Mouse (Mus musculus): ENCODE data around the gene Opcml. TPM values are rescaled to one million over a fixed set of nuclear protein-coding genes. Genes with fewer than 3 reads are reported as not detected.

The Opcml gene
- polyA plus RNA-seq, 1 experiment: not detected

GRCm38 (mm10) chr9:27824424-27824823 is 33.8 kb downstream of the Opcml start:
- TF ChIP-seq POLR2A (IDR thresholded peaks at IDR 0.05; ENCODE audit: borderline replicate concordance, low read depth, low read length): no peak
- TF ChIP-seq CTCF (IDR thresholded peaks at IDR 0.05; ENCODE audit: low read depth, low read length): no peak

DNA sequence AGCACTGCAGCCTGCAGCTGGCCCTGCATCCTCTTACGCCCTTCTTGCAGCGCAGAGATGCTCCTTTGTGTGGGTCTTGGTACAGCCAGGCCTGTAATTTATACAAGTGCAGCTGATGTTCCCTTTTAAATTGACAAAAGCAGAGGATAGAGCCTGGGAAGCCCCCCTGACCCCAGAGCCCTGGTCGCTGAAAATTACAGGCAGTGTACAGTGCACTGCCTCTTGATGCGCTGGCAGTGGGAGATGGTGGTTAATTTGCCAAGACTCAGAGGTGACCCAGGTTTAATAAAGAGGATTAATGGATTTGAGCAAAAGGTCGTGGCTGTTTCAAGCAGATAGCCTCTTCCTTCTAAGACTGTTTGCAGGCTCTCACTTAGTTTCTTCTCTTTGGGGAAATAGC is 39.9 kb downstream of the Opcml start:
- TF ChIP-seq POLR2A (IDR thresholded peaks at IDR 0.05; ENCODE audit: borderline replicate concordance, low read depth, low read length) (no peak), CTCF (IDR thresholded peaks at IDR 0.05; ENCODE audit: low read depth, low read length) (no peak)
- H3K4me1 ChIP-seq (ENCODE audit: control insufficient read depth, insufficient read depth, low read length): no peaks in the 10 kb centered on the region
- H3K27ac ChIP-seq (ENCODE audit: insufficient read depth, low read depth, low read length): no peak overlapping the region
- no peak overlapping the region for H3K4me3 ChIP-seq (ENCODE audit: insufficient read depth, low read length)

More at GRCm38 (mm10) chr9:27824424-27824823, 33.8 kb downstream of the Opcml start:
- H3K4me1 ChIP-seq (ENCODE audit: control insufficient read depth, insufficient read depth, low read length): no peaks in the 10 kb centered on the region
- no peak overlapping the region for H3K4me3 ChIP-seq (ENCODE audit: insufficient read depth, low read length)
- H3K27ac ChIP-seq (ENCODE audit: insufficient read depth, low read depth, low read length): no peak overlapping the region

GRCm38 (mm10) chr9:27842806-27843205 is 52.2 kb downstream of the Opcml start:
- TF ChIP-seq CTCF (IDR thresholded peaks at IDR 0.05; ENCODE audit: low read depth, low read length): no peak
- no peak for TF ChIP-seq POLR2A (IDR thresholded peaks at IDR 0.05; ENCODE audit: borderline replicate concordance, low read depth, low read length)
- no peak overlapping the region for H3K27ac ChIP-seq (ENCODE audit: insufficient read depth, low read depth, low read length)
- no peak overlapping the region for H3K4me3 ChIP-seq (ENCODE audit: insufficient read depth, low read length)
- no peaks in the 10 kb centered on the region for H3K4me1 ChIP-seq (ENCODE audit: control insufficient read depth, insufficient read depth, low read length)

DNA sequence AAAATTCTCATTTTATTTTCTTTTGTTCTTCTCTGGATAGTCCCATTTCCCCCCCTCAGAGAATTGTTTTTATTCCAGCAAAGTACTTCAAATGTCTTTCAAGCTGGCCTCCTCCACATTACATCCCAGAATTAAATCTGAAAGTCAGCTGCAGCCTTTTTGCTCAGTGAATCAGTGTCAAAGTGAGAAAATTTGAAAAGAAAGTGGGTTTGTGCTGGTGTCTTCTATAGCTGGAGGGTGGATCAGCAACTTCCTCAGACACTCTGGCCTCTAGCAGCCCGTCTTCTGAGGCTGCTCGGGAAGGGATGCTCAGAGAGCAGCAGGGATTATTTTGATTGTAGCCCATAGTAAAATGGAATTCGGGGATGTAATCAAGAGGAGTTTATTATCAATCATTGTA is 81.0 kb downstream of the Opcml start:
- Histone ChIP-seq H3K27ac (ENCODE audit: insufficient read depth, low read depth, low read length) (no peak overlapping the region), H3K4me3 (ENCODE audit: insufficient read depth, low read length) (no peak overlapping the region), H3K4me1 (ENCODE audit: control insufficient read depth, insufficient read depth, low read length) (no peaks in the 10 kb centered on the region)
- TF ChIP-seq CTCF (IDR thresholded peaks at IDR 0.05; ENCODE audit: low read depth, low read length) (no peak), POLR2A (IDR thresholded peaks at IDR 0.05; ENCODE audit: borderline replicate concordance, low read depth, low read length) (no peak)

- Histone ChIP-seq H3K4me1 (ENCODE audit: control insufficient read depth, insufficient read depth, low read length) (no peaks in the 10 kb centered on the region), H3K4me3 (ENCODE audit: insufficient read depth, low read length) (no peak overlapping the region), H3K27ac (ENCODE audit: insufficient read depth, low read depth, low read length) (no peak overlapping the region)
- TF ChIP-seq CTCF (IDR thresholded peaks at IDR 0.05; ENCODE audit: low read depth, low read length) (no peak), POLR2A (IDR thresholded peaks at IDR 0.05; ENCODE audit: borderline replicate concordance, low read depth, low read length) (no peak)
Measured at GRCm38 (mm10) chr9:27889636-27890035, 99.1 kb downstream of the Opcml start.

DNA sequence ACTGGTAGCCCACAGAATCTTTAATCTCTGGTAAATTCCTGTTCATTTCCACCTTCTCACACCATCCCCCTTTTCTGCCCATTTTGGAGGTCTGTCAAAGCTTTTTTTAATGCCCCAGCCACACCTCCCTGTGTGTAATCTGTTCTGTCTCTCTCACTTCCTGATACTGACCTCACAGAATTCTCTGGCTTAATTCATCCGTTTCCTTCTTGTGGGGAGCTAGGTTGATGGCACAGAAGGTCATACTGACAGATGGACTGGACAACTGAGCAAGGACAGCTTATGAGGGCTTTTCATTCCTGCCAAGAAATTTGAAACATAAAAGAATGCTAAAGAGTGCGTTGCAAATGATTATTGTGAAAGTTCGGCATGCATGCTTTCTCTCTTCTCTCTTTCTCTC is 126.7 kb downstream of the Opcml start:
- Histone ChIP-seq H3K4me3 (ENCODE audit: insufficient read depth, low read length) (no peak overlapping the region), H3K27ac (ENCODE audit: insufficient read depth, low read depth, low read length) (no peak overlapping the region), H3K4me1 (ENCODE audit: control insufficient read depth, insufficient read depth, low read length) (no peaks in the 10 kb centered on the region)
- TF ChIP-seq POLR2A (IDR thresholded peaks at IDR 0.05; ENCODE audit: borderline replicate concordance, low read depth, low read length) (no peak), CTCF (IDR thresholded peaks at IDR 0.05; ENCODE audit: low read depth, low read length) (no peak)

DNA sequence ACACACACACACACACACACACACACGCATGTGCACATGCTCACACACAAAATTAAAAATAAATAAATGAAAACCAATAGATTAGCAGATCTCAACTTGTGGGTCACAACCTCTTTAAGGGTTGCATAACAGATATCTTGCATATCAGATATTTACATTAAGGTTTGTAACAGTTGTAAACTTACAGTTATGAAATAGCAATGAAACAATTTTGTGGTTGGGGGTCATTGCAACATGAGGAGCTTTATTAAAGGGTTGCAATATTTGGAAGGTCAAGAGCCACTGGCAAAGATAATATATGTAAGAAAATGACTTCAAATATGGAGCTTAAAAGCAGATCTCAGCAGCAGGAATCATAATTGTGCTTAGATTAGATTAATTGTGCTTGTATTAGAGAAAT is 132.9 kb downstream of the Opcml start:
- TF ChIP-seq CTCF (IDR thresholded peaks at IDR 0.05; ENCODE audit: low read depth, low read length): no peak
- no peak for TF ChIP-seq POLR2A (IDR thresholded peaks at IDR 0.05; ENCODE audit: borderline replicate concordance, low read depth, low read length)
- Histone ChIP-seq H3K4me3 (ENCODE audit: insufficient read depth, low read length) (no peak overlapping the region), H3K4me1 (ENCODE audit: control insufficient read depth, insufficient read depth, low read length) (no peaks in the 10 kb centered on the region), H3K27ac (ENCODE audit: insufficient read depth, low read depth, low read length) (no peak overlapping the region)

DNA sequence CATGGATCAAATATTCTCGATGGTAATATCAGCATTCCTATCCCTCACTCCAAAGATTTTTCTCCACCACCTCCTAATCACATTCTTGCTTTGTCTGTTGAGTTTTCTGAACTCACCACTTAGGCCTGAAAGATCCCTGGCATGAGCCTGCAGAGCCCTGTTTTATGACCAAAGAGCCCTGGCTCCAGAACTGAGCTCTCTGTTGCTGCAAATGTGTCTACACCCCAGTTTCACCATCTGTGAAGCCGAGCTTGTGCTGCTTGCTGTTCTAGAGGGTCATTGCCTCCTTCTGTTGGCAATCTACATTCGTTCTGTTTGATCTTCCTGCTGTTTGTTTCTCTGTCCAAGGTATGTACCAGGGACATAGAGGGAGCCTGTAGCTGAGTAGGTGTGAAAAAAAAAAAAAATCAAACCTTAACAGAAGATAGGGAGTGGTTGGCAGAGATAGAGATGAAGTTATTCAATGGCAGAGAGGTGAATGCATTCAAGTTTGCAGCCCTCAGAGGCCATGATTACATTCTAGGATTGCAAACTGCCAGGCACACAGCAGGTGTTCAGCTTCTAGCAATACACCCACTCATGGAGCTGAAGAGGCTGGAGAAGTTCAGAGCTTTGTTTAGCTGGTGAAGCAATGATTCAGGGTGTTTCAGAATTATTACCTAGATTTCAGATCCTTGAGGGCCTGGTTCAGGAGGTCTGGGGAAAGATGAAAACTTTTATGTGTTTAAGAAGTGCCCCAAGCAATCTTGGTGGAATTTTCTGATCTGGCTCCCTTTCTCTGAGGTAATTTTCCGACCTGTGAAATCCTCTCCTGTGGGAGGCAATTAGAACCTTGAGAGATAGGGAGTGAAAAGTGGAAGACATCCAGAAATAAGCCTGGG is 133.6 kb downstream of the Opcml start:
- TF ChIP-seq POLR2A (IDR thresholded peaks at IDR 0.05; ENCODE audit: borderline replicate concordance, low read depth, low read length): no peak
- no peak for TF ChIP-seq CTCF (IDR thresholded peaks at IDR 0.05; ENCODE audit: low read depth, low read length)
- Histone ChIP-seq H3K4me1 (ENCODE audit: control insufficient read depth, insufficient read depth, low read length) (no peaks in the 10 kb centered on the region), H3K4me3 (ENCODE audit: insufficient read depth, low read length) (no peak overlapping the region), H3K27ac (ENCODE audit: insufficient read depth, low read depth, low read length) (no peak overlapping the region)

GRCm38 (mm10) chr9:27925650-27926049 is 135.1 kb downstream of the Opcml start:
- TF ChIP-seq POLR2A (IDR thresholded peaks at IDR 0.05; ENCODE audit: borderline replicate concordance, low read depth, low read length): no peak
- no peak for TF ChIP-seq CTCF (IDR thresholded peaks at IDR 0.05; ENCODE audit: low read depth, low read length)
- H3K4me3 ChIP-seq (ENCODE audit: insufficient read depth, low read length): no peak overlapping the region

GRCm38 (mm10) chr9:27937253-27937652 is 146.7 kb downstream of the Opcml start:
- no peak overlapping the region for H3K27ac ChIP-seq (ENCODE audit: insufficient read depth, low read depth, low read length)
- TF ChIP-seq POLR2A (IDR thresholded peaks at IDR 0.05; ENCODE audit: borderline replicate concordance, low read depth, low read length) (no peak), CTCF (IDR thresholded peaks at IDR 0.05; ENCODE audit: low read depth, low read length) (no peak)
- no peak overlapping the region for H3K4me3 ChIP-seq (ENCODE audit: insufficient read depth, low read length)
- no peaks in the 10 kb centered on the region for H3K4me1 ChIP-seq (ENCODE audit: control insufficient read depth, insufficient read depth, low read length)

More at GRCm38 (mm10) chr9:27925650-27926049, 135.1 kb downstream of the Opcml start:
- Histone ChIP-seq H3K4me1 (ENCODE audit: control insufficient read depth, insufficient read depth, low read length) (no peaks in the 10 kb centered on the region), H3K27ac (ENCODE audit: insufficient read depth, low read depth, low read length) (no peak overlapping the region)

Data from bone marrow macrophage, adult 2 months (primary cell).